Mouse (Mus musculus) kidney, adult 9 months (tissue): ENCODE data around the gene Slc8a1.

ENCODE experiments used
- DNase-seq: peaks from one replicate; pipeline ENCODE4 v3.0.0; 2022

Gene Slc8a1

GRCm38 (mm10) chr17:81738311-81738755 lies at the start of gene Slc8a1:
Gene Slc8a1, minus strand, starts transcription at chr17:81738377.
- no peak for DNase-seq

DNA sequence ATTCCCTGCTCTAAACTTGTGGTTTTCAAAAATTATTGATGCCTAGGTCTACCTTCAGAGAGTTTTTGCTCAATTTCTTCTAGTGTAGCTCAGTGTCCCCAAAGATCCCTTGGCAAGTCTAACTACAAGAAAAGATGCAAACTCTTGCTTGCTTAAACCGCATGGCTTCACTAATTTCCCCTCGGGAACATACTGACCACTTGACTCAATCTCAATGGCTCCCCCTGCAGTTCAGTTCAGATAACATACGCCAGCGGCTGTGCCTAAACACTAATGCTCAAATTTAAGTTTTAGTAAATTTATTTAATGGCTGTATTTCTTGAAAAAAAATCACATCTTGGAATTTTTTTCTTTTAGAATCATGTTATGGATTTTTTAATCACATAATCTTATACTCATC lies 49.2 kb upstream of the Slc8a1 start:
- DNase-seq: peak; percentile 64

DNA sequence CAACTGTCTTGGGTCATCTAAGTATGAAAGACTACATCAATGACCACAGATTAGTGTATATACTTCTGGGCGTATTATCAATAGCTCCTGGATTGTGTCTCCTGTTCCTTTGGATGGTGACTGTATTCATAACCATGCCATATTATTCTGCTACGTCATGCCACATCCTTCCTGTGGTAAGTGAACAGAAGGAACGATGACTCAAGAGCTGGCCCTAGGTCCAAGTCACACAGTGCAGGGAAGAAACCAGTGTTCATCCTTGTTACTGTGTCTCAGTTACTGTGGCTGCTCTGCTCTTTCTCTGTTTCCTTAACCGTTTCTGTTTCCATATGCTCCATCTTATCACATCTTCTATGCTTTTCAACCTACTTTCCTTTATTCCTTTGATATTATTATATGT lies 44.1 kb upstream of the Slc8a1 start:
- DNase-seq: no peak

- no peak for DNase-seq
These were observed 43.3 kb upstream of the Slc8a1 start for GRCm38 (mm10) chr17:81781491-81781890.

GRCm38 (mm10) chr17:81779883-81780282 lies 41.7 kb upstream of the Slc8a1 start:
- no peak for DNase-seq

- DNase-seq: no peak
These were observed 12.5 kb upstream of the Slc8a1 start for GRCm38 (mm10) chr17:81750664-81751063.

- DNase-seq: no peak
These were observed 4.9 kb upstream of the Slc8a1 start for GRCm38 (mm10) chr17:81743034-81743433.

DNA sequence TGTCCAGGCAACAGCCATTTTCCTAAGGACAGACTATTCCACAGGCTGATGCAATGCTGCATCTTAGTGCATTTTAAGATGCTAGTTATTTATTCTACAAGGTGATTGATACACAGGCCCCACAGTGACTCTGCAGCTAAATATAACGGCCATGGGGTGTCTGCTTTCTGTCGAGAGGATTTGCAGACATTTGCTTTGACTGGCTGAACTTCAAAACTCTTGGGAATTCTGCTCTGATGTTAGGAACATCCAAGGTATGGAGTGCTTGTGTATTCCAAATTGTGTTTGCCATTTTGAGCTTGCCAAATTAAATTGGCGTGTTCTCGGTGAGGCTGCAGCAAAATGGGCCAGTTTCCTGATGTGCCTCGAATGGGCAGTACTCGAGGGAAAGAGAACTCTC lies 2.4 kb upstream of the Slc8a1 start:
- no peak for DNase-seq

DNA sequence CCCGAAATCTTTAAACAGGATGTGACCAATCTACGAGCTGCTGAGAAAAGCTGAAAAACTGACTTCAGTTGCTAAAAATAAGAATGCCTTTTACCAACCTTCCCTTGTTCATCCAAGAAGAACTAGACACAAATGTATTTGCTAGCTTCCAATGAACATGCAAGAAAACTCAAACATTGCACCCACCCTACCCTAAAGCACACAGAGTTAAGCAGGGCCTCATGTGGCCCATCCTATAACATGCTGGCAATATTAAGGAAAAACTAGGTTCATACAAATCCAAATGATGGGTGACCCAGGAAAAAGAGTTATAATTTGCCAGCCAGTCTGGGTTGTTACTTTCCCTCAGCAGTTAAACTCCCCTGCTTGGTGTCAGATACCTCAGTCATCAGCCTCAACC lies 398 bp downstream of the Slc8a1 start:
- no peak for DNase-seq

- DNase-seq: no peak
These were observed 868 bp downstream of the Slc8a1 start for GRCm38 (mm10) chr17:81737309-81737708.

DNA sequence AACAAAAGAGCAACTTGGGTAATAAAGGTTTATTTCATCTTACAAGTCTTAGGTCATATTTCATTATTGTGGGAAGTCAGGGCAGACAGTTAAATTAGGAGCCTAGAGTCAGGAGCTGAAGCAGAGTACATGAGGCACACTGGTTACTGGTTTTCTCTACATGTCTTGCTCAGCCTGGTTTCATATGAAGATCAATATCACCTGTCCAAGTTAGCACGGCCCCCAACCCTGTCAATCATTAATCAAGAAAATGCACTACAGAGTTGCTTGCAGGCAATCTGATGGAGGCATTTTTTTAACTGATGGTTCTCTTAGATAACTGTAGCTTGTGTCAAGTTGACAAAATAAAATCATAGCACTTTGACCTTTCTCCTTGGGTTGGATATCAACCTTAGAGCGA lies 2.6 kb downstream of the Slc8a1 start:
- DNase-seq: peak; percentile 25

- DNase-seq: no peak
These were observed 8.3 kb downstream of the Slc8a1 start for GRCm38 (mm10) chr17:81729891-81730290.

DNA sequence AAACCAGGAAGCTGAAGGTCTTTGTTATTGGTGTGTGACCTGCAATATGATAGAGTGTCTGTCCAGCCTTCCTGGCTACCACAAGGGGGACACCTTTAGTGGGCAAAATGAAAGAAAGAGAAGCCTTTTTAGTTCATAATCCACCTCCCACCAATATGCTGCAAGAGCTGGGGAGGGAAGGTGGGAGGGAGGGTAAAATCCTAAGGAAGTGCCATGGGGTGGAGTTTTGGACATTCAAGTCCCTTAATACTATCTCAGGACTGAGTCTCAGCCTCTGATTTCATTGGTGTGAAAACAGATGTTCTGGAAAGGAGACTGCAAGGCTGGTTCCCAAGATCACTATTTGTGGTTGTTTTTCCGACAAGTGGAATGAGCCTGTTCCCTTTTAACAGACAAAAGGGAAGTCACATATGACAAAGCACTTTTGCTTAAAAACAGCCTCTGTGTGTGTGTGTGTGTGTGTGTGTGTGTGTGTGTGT lies 25.9 kb downstream of the Slc8a1 start:
- peak; percentile 16 for DNase-seq

DNA sequence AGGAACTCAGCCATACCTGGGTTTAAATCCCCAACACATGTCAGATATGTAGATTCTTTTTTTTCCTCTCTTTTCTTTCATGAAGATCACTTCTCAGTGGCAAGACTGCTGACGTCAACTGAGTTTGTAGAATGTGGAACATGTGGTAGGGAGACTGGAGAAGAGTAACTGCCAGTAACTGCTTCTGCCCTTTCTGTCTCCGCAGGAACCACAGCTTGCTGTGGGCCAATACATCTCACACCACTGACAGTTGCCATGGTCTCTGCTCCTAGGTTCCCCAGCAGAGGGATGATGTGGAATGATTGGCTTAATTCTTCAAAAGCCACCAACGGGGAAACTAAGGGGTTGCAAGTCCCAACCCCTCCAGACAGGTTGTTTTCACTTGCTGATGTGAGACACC lies 33.4 kb downstream of the Slc8a1 start:
- DNase-seq: no peak

GRCm38 (mm10) chr17:81703258-81703657 lies 34.9 kb downstream of the Slc8a1 start:
- no peak for DNase-seq

DNA sequence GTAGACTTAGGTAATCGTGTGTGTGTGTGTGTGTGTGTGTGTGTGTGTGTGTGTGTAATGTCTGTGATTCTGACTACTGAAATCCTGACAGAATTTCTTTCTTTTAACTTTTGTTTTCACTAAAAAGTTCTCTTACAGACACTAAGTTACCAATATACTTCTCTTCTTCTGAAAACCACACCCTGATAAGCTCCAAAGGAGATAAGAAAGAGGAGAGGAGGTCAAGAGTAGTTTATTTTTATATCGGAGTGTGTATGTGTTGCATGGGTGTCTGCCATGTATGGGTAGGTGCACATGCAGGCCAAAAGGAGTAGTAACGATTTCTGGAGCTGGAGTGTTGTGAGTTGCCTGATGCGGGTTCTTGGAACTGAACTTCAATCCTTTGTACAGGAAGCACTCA lies 36.5 kb downstream of the Slc8a1 start:
- DNase-seq: no peak

GRCm38 (mm10) chr17:81698789-81699188 lies 39.4 kb downstream of the Slc8a1 start:
- DNase-seq: no peak

- no peak for DNase-seq
These were observed 40.5 kb downstream of the Slc8a1 start for GRCm38 (mm10) chr17:81697695-81698094.

DNA sequence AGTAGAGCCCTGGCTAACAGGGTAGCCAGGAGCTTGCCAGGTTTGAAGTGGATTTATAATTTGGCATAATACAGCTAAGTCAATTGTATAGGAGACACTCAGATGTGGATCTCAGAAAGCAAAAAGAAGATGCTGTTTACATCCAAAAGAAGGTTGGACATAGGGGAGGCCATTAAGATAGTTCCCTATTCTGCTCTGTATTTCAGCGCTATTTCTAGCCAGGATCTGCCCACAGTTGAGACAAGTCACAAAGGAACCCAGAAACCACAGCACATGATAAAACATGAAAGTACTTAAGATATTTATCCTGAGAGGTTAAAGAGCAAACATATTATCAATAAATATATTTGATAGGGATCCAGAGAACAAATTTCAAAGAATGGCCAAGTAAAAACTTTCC lies 43.2 kb downstream of the Slc8a1 start:
- DNase-seq: no peak

DNA sequence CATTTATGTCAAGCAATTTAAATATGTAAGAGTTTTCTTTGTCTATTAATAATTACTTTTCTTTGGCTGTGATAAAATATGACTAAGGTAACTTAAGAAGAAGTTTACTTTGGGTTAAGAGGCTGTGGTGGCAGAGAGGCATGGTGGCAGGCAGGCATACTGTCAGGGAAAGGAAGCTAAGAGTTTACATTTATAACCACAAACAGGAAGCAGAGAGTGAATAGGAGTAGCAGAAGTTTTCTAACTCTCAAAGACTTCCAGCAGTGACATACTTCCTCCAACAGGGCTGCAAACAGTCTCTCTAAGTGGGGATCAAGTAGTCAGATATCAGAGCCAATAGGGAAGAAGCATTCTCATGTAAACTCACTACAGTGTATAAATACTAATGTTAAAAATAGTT lies 58.6 kb downstream of the Slc8a1 start:
- no peak for DNase-seq

DNA sequence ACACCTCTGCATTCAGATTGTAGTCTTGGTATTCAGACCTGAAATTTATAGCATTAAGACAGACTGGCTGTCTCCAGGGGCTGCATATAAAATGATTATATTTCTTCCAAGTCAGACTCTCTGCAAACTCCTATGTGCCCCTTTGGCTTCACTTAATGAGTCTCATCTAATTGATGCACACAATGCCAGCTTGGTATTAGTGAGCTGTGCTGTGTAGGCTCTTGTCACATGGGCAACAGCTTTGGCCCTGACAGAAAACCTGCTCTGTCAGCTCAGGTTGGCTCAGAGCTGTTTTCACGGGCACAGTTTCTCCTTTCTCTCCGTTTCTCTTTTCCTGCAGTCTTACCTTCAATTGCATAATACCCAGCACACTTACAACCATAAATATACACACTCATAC lies 60.7 kb downstream of the Slc8a1 start:
- DNase-seq: no peak

DNA sequence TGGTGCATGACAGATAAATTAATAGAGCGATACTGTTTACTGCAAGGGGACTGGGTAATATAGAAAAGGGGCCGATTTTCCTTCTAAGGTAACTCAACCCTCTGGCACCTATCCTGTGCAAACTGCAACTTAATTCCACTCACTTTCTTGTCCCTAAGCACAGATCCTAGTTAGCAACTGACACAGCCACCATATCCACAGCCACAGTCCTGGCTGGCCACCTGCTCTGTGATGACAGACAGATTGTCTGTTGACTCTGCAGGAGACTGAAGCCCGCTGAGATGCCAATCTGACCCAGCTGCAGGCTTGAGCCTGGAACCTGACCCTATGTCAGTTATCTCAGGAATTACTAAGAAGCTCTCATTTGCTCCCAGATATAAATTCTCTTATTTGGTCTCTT lies 62.0 kb downstream of the Slc8a1 start:
- DNase-seq: no peak

- DNase-seq: no peak
These were observed 66.9 kb downstream of the Slc8a1 start for GRCm38 (mm10) chr17:81671245-81671644.

DNA sequence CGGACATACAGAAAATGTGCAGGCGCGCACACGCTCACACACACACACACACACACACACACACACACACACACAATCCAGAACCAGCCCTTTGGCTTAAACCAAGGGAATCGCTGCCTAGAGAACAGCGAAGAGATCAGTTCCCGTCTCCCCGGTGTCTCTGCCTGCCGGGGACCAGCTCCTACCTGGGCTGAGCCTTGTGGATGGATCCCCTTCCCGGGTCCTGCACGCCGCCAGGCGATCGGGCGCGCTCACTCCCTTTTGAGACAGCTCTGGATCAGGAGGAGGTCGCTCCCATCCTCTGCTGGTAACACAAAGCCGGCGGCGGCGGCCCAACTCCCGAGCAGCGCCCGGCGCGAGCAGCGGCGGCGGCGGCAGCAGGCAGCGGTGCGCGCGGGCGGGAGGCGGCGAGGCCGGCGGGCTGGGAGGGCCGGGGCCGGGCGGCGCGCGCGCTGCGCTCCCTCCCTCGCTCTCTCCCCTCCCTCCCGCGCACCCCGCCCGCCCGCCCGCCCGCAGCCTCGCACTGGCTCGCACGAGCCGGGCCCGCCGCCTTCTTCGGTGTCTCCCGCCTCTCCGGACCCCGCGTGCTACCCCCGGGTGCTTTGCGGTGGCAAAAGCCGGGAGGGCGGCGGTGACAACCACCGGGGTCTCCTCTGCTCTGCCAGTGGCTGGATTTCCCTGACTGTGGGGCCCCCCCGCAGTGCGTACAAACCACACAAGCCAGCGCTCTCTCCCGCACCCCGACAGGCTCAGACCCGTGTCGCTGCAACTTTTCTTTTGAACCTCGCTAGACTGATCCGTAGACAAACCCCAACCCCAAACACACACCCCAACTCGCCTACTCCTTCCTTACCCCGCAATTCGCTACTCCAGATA lies 68.1 kb downstream of the Slc8a1 start:
- DNase-seq: peak; percentile 20
